Mouse (Mus musculus) liver, embryonic 14.5 days (tissue): ENCODE data around the gene Zfp451.

Source experiments
- CTCF ChIP-seq: IDR thresholded peaks from 2 replicates; pipeline ENCODE4 v1.5.1; 2016; ENCODE audit warnings: antibody characterized with exemption, low read depth, control low read depth
- EP300 ChIP-seq: IDR thresholded peaks from 2 replicates; pipeline ENCODE4 v1.6.1; 2016; ENCODE audit warnings: antibody characterized with exemption, low read depth

DNA sequence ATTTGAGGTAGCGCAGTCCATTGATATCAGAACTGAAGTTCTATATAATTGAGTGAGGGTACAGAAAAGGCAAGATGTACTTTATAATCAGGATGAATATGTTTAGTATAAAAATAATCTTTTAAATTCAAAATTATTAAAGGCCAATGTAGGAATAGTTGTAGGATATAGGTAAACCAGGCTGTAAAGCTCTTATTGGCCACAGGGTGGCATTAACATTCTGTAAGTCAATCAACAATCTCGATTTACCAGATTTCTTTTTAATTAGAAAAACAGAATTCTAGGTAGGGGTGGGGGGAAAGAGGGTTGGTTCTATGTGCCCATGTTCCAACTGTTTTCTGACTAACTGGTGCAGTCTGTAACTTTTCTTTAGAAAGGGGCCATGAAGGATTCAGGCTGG lies 32.4 kb upstream of the Zfp451 start:
- TF ChIP-seq CTCF = no peak
- no peak for TF ChIP-seq EP300
